Mouse (Mus musculus) kidney, adult 2 months (tissue): ENCODE measurements around the gene Klk9.

ENCODE experiments used
- CTCF ChIP-seq: fragments of 200-500 bp; conservative IDR thresholded peaks from 2 replicates; pipeline ENCODE4 v1.5.1; 2011; ENCODE audit warnings: low read depth, mild to moderate bottlenecking, control low read depth, low read length, moderate library complexity, mixed read lengths; ENCODE audit not compliant: insufficient read depth, insufficient read length
- POLR2A ChIP-seq: fragments of 200-500 bp; IDR thresholded peaks from one replicate; pipeline ENCODE4 v1.6.1; 2011; ENCODE audit warnings: low read depth, low read length, control low read depth

DNA sequence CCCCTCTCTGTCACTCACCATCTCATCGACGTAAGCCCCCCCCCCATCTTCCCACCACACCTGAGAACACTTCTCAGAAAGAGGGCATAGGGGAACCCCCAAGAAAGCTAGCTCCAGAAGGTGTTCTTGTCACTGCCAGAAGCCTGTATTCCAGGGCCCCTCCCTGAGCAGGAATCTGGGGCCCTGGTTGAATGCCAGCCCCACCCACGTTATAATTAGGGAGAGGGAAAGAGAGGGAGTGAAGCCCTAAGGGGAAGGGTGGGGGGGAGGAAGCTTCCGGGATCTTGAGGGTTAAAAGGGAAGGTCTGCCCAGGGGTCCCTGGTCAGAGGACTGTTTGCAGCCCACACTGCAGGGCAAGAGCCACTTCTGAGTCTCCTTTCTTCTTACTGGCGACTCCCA is 10.9 kb upstream of the Klk9 start, which contains the start of gene Klk10:
- TF ChIP-seq CTCF, result no peak
- no peak for TF ChIP-seq POLR2A
